Mouse (Mus musculus) gastrocnemius, postnatal 36 days (tissue): Measurements from ENCODE around the gene Adrb1. TPM values are rescaled to one million over a fixed set of nuclear protein-coding genes. Genes with fewer than 3 reads are reported as not detected.
"Not testable (repeated sequence)": the region's sequence is repeated elsewhere in the genome, so short reads cannot be mapped to it uniquely, and the experiment has no call there.

Experiments
- DNase-seq, 2 experiments: peaks; one replicate each; pipeline ENCODE4 v3.0.0; 2022
- intact Hi-C: fragments of 180-260 bp; cut with DNase I; formaldehyde crosslinking; loops from one replicate; pipeline ENCODE4 v1.15.1; 2025
- total RNA-seq, 2 experiments: library from RNA; stranded (reverse); gene quantifications; 2 replicates each; pipeline ENCODE4 v1.2.3; 2021

Gene Adrb1
- total RNA-seq, 2 experiments from 2014 or later = 0.15 to 0.20 TPM

- DNase-seq = peak in 1 of 2 experiments; percentile 41
- intact Hi-C loops = loop anchor here (2.0 to 5.0 kb wide), 2 partner anchors 214 to 355 kb away; no protein-coding TSS in a partner anchor
Measured at GRCm38 (mm10) chr19:56776719-56777382, 54.9 kb downstream of the Adrb1 start.

- intact Hi-C loops = loop anchor here (5.0 kb wide), 1 partner anchor 356 kb away; no protein-coding TSS in a partner anchor
Measured at GRCm38 (mm10) chr19:56778532-56778931, 56.5 kb downstream of the Adrb1 start.

More at GRCm38 (mm10) chr19:56778532-56778931, 56.5 kb downstream of the Adrb1 start:
- DNase-seq = not testable (repeated sequence)

Other genes starting within 250 kb of the Adrb1 start
- gene Dclre1a, start 174.0 kb upstream of the Adrb1 start, total RNA-seq = 1 to 10 TPM; 2.1 to 3.8 TPM
- gene Nhlrc2, start 173.9 kb upstream of the Adrb1 start, total RNA-seq = 1 to 10 TPM; 8.5 to 9.1 TPM
- 10 to 100 TPM; 19.1 to 19.3 TPM for gene Ccdc186, start 100.0 kb downstream of the Adrb1 start, total RNA-seq
- gene Tdrd1, start 104.0 kb downstream of the Adrb1 start, total RNA-seq = not detected
- not detected for gene Vwa2, start 152.1 kb downstream of the Adrb1 start, total RNA-seq